Mouse (Mus musculus): Measurements from ENCODE around the gene Ky. TPM values are rescaled to one million over a fixed set of nuclear protein-coding genes. Genes with fewer than 3 reads are reported as not detected.
A peak's percentile ranks its signal among the peaks of the same experiment; 100 is the strongest.

Gene Ky
- polyA plus RNA-seq (2015; fragmentation: Nextera tagmentation; extraction: Ambion mirVana), result 0.02 and 0.20 TPM in 2 replicates

DNA sequence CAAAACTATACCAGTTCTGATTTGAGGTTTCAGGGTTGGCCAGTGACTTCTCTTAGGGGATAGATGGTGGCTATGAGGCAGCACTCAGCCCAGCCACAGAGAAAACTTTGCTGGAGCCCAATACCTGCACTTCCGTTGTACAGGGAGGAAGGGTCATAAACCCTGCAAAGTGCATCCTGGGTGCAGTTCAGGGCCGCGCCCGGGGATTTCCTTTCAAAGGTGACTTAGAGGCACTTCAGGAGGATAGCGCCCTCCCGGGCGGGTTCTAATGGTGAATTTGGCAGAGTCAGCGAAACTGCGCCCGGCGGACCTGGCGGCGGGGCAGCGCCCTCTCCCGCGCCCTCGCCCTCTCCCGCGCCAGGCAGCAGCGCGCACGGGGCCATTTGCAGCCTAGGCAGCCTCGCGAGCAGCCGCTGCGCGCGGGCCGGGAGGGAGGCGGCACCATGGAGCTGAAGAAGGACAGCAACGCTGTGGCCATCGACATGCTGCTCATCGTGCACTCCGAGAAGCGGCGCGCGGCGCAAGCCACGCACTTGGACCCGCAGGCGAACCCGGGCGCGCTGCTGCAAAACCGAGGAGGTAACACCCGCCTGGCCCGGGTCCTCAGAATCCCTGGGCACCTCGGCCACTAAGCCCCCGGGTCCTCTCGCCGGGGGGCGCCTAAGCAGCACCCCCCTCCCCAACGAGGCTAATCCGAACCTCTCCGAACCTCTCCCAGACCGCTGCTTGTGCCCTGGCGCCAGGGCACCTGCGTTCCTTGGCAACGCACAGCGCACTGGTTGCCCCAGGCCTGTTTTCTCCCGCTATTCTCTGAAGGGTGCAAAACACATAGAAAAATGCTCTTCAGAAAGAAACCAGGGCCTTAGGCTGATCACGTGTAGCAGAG is at the start of gene Ky:
Gene Ky, plus strand, starts transcription at position 51 of the 886 bp plus-strand sequence.
- no peak within 1 kb of the TSS for H3K9ac ChIP-seq (replicated peaks; ENCODE audit: low read depth)
- peaks cover 12% of the 10 kb centered on the region for H3K27me3 ChIP-seq (replicated peaks; ENCODE audit: insufficient read depth, low read length)
- H3K36me3 ChIP-seq (ENCODE audit: insufficient read depth, low read length), result no peaks in the 10 kb centered on the region
- H3K9me3 ChIP-seq (ENCODE audit: low read length), result no peaks in the 10 kb centered on the region
- H3K4me1 ChIP-seq (ENCODE audit: insufficient read depth, low read depth, low read length), result 0 out of 2 replicates have a peak, but pooled peaks cover 8% of the 10 kb centered on the region
- TF ChIP-seq CTCF (IDR thresholded peaks at IDR 0.05), result no peak
- TF ChIP-seq EP300 (IDR thresholded peaks at IDR 0.05), result no peak
- ATAC-seq (no peak), DNase-seq (ENCODE audit: low spot score) (no peak)
- H3K4me2 ChIP-seq (replicated peaks; ENCODE audit: low read depth, low read length), result peak within 1 kb of the TSS; percentile 41
- peak within 1 kb of the TSS; percentile 12 for H3K4me3 ChIP-seq (ENCODE audit: low read depth, low read length)
- H3K27ac ChIP-seq (ENCODE audit: low read length), result no peak within 1 kb of the TSS
- 2% methylated on average over 51 of the region's 63 CpGs for WGBS

DNA sequence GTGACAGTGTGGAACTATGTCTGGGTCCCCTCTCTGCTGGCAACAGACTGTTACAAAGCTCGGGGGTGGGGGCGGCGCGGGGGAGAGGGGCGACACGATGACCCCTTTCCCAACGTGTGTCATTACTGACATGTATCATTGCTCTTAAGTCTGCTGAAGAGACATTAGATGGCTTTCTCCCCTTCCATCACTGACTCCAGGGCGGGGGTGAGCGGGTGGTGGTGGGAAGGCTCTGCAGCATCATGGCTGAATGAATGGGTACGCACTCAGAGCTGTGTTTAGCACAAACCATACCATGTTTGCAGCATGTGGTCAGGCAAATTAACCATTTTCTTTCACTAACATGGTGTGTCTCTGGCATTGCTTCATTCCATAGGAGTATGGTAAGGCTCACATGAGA is 43.3 kb upstream of the Ky start:
- no peak for TF ChIP-seq CTCF (IDR thresholded peaks at IDR 0.05)
- TF ChIP-seq EP300 (IDR thresholded peaks at IDR 0.05), result no peak
- H3K4me2 ChIP-seq (replicated peaks; ENCODE audit: low read depth, low read length), result no peak overlapping the region
- no peak overlapping the region for H3K27ac ChIP-seq (ENCODE audit: low read length)
- H3K9me3 ChIP-seq (ENCODE audit: low read length), result no peaks in the 10 kb centered on the region
- no peak overlapping the region for H3K9ac ChIP-seq (replicated peaks; ENCODE audit: low read depth)
- 83% methylated on average over 10 of the region's 10 CpGs for WGBS
- H3K4me1 ChIP-seq (ENCODE audit: insufficient read depth, low read depth, low read length), result no peaks in the 10 kb centered on the region
- no peak overlapping the region for H3K4me3 ChIP-seq (ENCODE audit: low read depth, low read length)
- DNase-seq (ENCODE audit: low spot score) (no peak), ATAC-seq (no peak)
- no peaks in the 10 kb centered on the region for H3K27me3 ChIP-seq (replicated peaks; ENCODE audit: insufficient read depth, low read length)
- no peaks in the 10 kb centered on the region for H3K36me3 ChIP-seq (ENCODE audit: insufficient read depth, low read length)

DNA sequence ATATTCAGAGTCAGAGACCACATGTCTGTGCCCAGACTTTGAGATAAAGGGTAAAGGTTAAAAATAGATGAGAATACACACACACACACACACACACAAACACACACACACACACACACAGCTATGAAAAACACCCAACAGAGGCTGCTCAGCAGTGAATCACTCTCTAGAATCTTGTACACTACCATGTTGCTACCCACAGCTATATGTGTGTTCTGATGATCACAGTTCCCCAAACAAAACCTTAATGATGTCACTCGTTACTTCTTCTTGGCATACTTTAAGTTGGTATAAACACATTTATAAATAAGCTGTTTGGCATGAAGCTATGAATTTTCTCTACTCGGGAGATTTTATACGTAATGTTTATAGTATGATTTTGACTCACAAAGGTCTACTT is 40.5 kb upstream of the Ky start:
- Histone ChIP-seq H3K27ac (ENCODE audit: low read length) (no peak overlapping the region), H3K27me3 (replicated peaks; ENCODE audit: insufficient read depth, low read length) (no peaks in the 10 kb centered on the region), H3K4me1 (ENCODE audit: insufficient read depth, low read depth, low read length) (no peaks in the 10 kb centered on the region), H3K9me3 (ENCODE audit: low read length) (no peaks in the 10 kb centered on the region), H3K4me3 (ENCODE audit: low read depth, low read length) (no peak overlapping the region), H3K9ac (replicated peaks; ENCODE audit: low read depth) (no peak overlapping the region), H3K36me3 (ENCODE audit: insufficient read depth, low read length) (no peaks in the 10 kb centered on the region), H3K4me2 (replicated peaks; ENCODE audit: low read depth, low read length) (no peak overlapping the region)
- TF ChIP-seq CTCF (IDR thresholded peaks at IDR 0.05) (no peak), EP300 (IDR thresholded peaks at IDR 0.05) (no peak)
- DNase-seq (ENCODE audit: low spot score), result peak; percentile 15
- peak; percentile 56 for ATAC-seq
- 56% methylated on average over 3 of the region's 3 CpGs for WGBS

DNA sequence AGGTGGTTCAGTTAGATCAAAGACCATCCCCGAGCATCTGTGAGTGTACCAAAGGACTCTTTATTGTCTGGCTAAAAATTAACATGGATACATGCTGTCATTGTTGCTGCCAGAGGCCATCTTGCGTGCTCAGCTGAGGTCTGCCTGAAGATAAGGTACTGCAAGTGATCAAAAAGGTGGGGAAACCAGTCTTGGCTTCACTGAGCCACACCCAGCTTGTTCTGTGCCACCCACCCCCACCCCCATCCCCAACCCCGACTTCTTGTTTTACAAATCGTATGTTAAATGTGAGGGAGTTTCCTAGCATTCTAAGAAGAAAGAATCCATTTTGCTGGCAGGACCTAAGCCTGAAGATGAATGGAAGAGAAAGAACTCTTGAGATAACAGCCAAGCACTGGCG is 39.8 kb upstream of the Ky start:
- H3K36me3 ChIP-seq (ENCODE audit: insufficient read depth, low read length), result no peaks in the 10 kb centered on the region
- H3K4me2 ChIP-seq (replicated peaks; ENCODE audit: low read depth, low read length), result no peak overlapping the region
- H3K4me1 ChIP-seq (ENCODE audit: insufficient read depth, low read depth, low read length), result no peaks in the 10 kb centered on the region
- no peak for ATAC-seq
- no peak overlapping the region for H3K9ac ChIP-seq (replicated peaks; ENCODE audit: low read depth)
- WGBS, result 56% methylated on average over 5 of the region's 5 CpGs
- no peaks in the 10 kb centered on the region for H3K27me3 ChIP-seq (replicated peaks; ENCODE audit: insufficient read depth, low read length)
- H3K4me3 ChIP-seq (ENCODE audit: low read depth, low read length), result no peak overlapping the region
- H3K9me3 ChIP-seq (ENCODE audit: low read length), result no peaks in the 10 kb centered on the region
- TF ChIP-seq EP300 (IDR thresholded peaks at IDR 0.05) (no peak), CTCF (IDR thresholded peaks at IDR 0.05) (no peak)
- DNase-seq (ENCODE audit: low spot score), result no peak
- no peak overlapping the region for H3K27ac ChIP-seq (ENCODE audit: low read length)

DNA sequence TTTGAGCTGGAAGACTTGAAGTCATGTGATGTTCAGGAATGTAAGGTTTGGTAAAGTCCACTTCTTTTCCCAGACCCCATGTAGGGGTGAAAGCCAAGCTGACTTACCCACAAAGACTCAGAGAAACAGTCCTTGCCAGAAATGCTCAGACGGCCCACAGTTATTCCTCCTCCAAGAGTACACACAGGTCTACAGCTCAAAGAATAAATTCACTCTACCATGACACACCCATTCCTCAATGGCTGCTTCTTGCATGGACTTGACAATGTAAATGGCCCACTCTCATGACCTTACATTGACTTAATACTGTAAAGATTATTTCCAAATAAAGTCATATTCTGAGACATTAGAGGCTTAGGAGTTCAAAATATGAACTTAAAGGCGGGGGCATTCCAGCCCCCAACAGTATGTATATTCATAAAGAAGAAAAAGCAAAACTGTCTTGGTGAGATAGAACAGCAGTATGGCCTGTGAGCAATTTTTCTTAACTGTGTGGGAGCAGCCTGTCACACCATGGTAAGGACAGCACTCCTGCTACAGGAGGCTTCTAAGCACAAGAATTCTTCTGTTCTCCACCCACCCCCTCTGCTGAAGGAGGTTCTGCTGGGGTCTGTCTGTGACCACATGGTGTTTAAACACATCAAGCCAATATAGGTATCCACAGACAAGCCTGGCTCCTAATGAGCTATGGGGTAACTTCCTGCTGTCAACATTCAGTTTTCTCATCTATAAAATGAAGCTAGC is 35.3 kb upstream of the Ky start:
- DNase-seq (ENCODE audit: low spot score) (no peak), ATAC-seq (no peak)
- WGBS, result 73% methylated on average over 2 of the region's 2 CpGs
- Histone ChIP-seq H3K4me3 (ENCODE audit: low read depth, low read length) (no peak overlapping the region), H3K36me3 (ENCODE audit: insufficient read depth, low read length) (no peaks in the 10 kb centered on the region), H3K9ac (replicated peaks; ENCODE audit: low read depth) (no peak overlapping the region), H3K4me1 (ENCODE audit: insufficient read depth, low read depth, low read length) (no peaks in the 10 kb centered on the region), H3K9me3 (ENCODE audit: low read length) (no peaks in the 10 kb centered on the region), H3K27me3 (replicated peaks; ENCODE audit: insufficient read depth, low read length) (no peaks in the 10 kb centered on the region), H3K4me2 (replicated peaks; ENCODE audit: low read depth, low read length) (no peak overlapping the region), H3K27ac (ENCODE audit: low read length) (no peak overlapping the region)
- TF ChIP-seq EP300 (IDR thresholded peaks at IDR 0.05) (no peak), CTCF (IDR thresholded peaks at IDR 0.05) (no peak)

DNA sequence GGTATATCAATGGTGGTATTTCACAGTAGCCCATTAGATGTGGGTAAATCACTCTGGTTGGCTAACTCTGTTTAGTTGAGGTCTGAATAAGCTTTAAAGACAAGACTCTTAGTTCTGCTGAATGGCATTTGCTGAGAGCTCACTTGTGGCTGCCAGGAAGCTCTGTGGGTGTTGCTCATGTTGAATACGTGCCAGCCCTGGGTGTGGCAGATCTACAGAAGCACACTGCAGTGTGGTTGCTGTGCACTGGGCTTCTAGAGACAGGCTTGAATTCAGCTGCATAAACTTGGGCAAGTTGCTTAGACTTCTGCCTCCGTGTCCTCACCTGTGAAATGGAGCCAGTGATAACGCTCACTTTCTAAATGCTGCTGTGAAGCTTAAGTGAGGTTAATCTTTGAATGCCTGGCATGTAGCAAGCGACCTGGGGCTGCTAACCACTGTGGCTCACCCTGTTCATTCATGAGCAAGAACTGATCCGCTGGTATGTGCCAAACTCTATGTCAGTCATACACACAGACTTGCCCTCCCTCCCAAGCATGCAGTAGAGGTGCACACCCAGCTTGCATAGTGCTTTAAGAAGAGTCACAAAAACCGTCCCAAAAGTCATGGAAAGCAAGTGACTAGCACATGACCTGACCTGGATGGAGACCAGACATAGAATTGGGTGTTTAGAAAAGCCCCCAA is 27.6 kb upstream of the Ky start:
- H3K27ac ChIP-seq (ENCODE audit: low read length), result no peak overlapping the region
- no peak overlapping the region for H3K4me2 ChIP-seq (replicated peaks; ENCODE audit: low read depth, low read length)
- no peaks in the 10 kb centered on the region for H3K27me3 ChIP-seq (replicated peaks; ENCODE audit: insufficient read depth, low read length)
- 71% methylated on average over 6 of the region's 6 CpGs for WGBS
- ATAC-seq, result no peak
- TF ChIP-seq CTCF (IDR thresholded peaks at IDR 0.05) (no peak), EP300 (IDR thresholded peaks at IDR 0.05) (no peak)
- no peak overlapping the region for H3K4me3 ChIP-seq (ENCODE audit: low read depth, low read length)
- no peaks in the 10 kb centered on the region for H3K4me1 ChIP-seq (ENCODE audit: insufficient read depth, low read depth, low read length)
- DNase-seq (ENCODE audit: low spot score), result peak; percentile 23
- no peaks in the 10 kb centered on the region for H3K9me3 ChIP-seq (ENCODE audit: low read length)
- H3K9ac ChIP-seq (replicated peaks; ENCODE audit: low read depth), result no peak overlapping the region
- no peaks in the 10 kb centered on the region for H3K36me3 ChIP-seq (ENCODE audit: insufficient read depth, low read length)
